Mouse (Mus musculus) adrenal gland, postnatal 10 days (tissue): ENCODE measurements around the gene Aspg. TPM values are rescaled to one million over a fixed set of nuclear protein-coding genes. Genes with fewer than 3 reads are reported as not detected.

Source experiments
- DNase-seq: peaks from one replicate; pipeline ENCODE4 v3.0.0; 2021; ENCODE audit warnings: mixed read lengths
- total RNA-seq, 2 experiments: library from RNA; stranded (reverse); gene quantifications; 2 replicates each; pipeline ENCODE4 v1.2.3; 2021

Gene Aspg
- total RNA-seq, 2 experiments from 2014 or later = 24.1 to 26.0 TPM

GRCm38 (mm10) chr12:112112686-112113396, 6.4 kb downstream of the Aspg start:
- DNase-seq = no peak

- DNase-seq = peak; percentile 95
These were observed 7.2 kb downstream of the Aspg start for GRCm38 (mm10) chr12:112113710-112114109.

DNA sequence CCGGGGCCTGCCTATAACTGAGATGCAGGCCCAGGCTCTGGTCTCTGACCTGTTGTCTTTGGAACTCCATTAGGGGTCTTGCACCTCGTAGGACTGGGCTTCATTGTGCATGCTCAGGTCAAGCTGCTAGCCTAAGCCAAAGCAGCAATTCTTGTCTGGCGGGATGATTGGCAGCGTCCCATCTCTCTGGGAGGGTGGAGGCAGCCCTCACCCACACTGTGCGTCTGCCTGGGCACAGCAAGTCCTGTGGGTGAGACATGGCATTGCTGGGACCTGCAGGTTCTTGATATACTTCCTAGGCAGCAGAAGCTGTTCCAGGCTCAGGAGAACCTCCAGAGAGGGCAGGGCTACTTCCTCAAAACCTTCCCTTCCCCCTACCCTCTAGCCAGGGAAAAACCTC, 10.5 kb downstream of the Aspg start:
- no peak for DNase-seq

GRCm38 (mm10) chr12:112117649-112118048, 11.2 kb downstream of the Aspg start:
- DNase-seq = no peak

DNA sequence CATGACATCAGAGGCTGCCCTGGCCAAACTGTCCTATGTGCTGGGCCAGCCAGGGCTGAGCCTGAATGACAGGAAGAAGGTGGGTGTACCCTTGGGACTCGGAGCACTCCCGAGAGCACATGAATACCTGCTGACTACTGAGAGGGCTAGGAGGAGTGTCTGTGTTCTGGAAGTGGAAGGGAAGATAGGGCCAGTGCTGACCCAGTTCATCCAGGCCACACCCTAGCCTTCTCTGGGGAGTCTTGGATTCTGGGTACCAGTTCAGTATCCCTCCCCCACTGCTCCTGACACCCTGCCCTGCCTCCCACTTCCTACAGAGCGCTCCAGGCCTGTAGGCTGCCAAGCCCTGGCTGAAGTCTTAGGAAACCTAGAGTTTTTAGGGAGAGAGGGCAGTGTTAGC, 14.7 kb downstream of the Aspg start:
- peak; percentile 39 for DNase-seq

DNA sequence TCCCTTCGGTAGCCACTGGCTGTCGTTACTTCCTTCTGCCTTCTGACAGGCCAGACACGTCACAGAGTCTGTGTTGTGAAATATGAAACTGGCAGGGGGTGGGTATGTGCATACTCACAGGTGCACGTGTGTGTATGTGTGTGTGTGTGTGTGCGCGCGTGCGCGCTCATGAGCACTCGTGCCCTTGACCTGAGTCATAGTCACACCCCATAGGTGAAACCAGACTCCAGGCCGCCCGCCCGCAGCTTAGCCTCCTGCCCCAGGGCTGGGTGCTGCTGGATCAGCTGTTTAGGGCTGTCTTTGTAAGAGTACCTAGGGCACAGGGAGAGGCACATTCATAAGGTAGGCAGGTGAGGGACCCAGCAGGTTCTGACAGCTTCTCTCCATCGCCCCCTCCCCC, 19.4 kb downstream of the Aspg start:
- no peak for DNase-seq

DNA sequence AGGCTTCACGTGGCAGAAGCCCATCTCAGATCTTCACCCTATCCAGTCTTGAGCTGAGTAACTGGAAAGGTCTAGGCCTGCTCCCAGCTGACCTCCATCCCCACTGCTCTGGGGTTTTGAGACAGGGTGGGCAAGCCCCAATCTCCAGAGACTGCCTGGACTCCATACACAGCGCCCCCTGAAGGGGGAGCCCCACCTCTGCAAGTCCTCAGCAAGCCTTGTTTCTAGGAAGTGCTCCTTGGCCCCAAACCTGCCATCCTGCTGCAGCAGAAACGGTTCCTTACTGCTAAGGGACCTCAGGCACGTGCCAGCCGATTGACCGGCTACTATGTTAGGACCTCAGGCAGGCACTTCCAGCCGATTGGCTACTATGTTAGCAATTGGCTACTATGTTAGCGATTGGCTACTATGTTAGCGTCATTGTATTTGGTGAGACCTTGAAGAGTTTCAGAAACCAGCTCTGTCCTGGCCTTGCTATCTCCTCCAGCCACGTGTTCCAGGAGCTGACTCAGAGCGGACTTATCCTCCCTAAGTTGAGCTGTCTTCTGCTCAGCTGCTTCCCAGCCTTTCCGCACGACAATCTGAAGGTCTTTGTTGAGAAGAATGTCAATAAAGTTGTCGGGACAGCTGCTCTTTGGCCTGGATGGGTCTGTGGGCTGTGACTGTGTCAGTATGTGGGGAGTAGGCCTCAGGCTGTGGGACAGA, 20.6 kb downstream of the Aspg start:
- no peak for DNase-seq

DNA sequence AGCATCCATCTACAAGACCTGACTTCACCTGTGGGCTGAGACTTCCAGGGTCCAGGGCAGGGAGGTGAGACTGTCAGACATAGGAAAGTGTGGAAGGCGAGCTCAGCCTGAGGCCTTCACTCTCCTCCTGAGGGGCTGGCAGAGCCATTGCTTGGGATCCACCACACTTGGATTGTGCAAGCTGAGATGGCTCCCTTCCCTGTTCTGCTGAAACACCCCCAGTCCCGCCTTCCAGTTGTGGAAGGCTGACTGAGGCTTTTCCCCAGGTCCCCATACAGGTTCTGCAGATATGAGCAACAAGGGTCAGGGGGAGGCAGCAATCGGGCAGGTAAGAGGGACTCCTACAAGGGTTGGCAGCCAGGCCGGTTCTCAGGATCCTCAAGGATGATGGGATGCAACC, 22.0 kb downstream of the Aspg start:
- DNase-seq = peak; percentile 63

DNA sequence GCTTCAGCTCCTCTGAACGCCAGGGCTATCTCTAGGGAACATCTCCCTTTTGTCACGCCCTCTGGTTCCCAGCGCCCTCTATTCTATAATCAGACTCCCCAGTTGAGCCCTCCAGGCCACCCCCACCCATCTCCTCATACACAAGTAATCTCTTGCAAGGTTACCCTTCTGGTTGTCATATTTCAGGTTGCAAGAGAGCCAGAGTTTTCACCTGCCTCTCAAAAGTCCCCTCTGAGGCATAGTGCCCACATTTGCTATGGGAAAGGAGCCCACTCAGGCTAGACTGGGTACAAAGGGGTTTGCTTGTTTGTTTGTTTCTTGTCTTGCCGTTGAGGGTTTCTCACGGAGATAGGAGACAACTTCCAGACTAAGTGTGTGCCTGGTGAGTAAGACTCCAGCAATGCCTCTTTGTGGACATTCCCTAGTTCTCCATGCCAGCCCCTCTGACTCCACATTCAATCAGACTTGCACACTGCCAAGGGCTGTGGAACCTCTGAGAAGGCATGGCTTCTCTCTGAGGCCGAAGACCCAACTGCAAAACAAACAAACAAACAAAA, 22.9 kb downstream of the Aspg start:
- DNase-seq = no peak

- peak; percentile 83 for DNase-seq
These were observed 23.8 kb downstream of the Aspg start for GRCm38 (mm10) chr12:112130161-112130860.

- DNase-seq = no peak
These were observed 24.5 kb downstream of the Aspg start for GRCm38 (mm10) chr12:112130957-112131356.

DNA sequence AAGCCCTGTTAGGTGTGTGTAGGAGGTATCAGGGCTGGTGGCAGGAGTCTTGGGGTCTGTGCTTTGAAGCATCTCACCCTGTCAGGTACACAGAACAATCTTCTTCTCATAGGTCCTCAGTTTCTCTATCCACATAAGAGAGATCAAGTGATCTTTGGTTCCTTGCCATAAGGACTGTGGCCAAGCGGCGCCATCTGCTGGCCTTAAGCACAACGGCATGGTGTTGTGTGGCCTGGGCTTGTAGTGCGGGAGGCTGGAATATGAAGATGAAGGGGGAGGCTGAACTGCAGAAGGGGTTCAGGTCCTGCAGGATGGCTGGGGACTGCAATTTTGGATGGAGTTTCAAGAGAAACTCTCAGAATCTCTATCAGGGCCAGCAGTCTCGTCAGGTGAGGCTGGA, 33.8 kb downstream of the Aspg start:
- DNase-seq = peak; percentile 73

GRCm38 (mm10) chr12:112140745-112141144, 34.3 kb downstream of the Aspg start:
- no peak for DNase-seq

- DNase-seq = peak; percentile 86
These were observed 34.8 kb downstream of the Aspg start for GRCm38 (mm10) chr12:112141300-112141699.

- DNase-seq = no peak
These were observed 36.8 kb downstream of the Aspg start for GRCm38 (mm10) chr12:112143116-112143832.

DNA sequence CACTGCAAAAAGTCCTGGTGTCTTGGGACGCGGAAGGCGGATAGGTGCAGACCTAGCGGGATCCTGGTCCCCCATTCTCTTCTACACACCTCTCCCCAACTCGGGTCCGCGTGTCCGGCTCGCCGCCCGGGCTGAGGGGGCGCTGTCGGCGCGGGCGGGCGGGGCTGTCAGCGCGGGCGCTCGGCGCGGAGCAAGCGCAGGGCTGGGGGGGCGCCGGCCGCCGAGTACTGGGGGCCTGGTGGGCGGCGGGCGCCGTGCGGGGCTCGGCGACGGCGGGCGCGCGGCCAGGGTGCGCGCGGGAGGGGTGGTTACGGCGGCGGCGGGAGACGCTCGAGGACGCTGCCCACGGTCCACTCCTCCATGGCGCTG, 37.3 kb downstream of the Aspg start:
- no peak for DNase-seq

GRCm38 (mm10) chr12:112144377-112145115, 38.1 kb downstream of the Aspg start:
- no peak for DNase-seq

DNA sequence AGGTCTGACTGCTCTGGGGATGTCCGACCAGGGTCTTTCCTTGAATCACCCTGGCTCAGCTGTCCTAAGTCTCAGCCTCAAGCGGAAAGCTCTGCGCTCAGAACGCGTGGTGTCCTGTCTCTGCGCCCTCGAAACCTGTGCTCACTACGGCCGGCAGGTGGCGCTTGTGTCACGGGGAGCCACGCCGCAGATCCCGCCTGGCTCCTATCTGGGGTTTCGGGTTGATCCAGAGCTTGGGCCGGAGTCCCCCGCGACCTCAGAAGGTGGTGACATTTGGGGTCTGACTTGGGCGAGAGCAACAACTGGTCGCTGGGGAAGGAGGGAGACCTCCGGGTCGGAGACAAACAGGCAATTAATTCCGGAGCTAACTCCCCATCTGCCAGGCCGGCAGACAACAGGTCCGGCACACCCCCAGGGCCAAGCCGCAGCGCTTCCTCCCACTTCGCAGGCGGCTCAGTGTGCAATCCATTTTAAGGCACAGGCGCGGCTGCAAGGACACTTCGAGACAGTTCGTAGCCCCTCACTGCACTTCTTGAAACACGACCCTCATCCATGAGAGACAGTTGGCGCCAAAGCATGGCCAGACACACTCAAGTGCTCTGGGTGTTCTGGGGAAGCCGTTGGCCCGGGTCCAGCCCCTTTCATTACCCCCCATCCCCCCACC, 38.9 kb downstream of the Aspg start:
- DNase-seq = peak; percentile 93

DNA sequence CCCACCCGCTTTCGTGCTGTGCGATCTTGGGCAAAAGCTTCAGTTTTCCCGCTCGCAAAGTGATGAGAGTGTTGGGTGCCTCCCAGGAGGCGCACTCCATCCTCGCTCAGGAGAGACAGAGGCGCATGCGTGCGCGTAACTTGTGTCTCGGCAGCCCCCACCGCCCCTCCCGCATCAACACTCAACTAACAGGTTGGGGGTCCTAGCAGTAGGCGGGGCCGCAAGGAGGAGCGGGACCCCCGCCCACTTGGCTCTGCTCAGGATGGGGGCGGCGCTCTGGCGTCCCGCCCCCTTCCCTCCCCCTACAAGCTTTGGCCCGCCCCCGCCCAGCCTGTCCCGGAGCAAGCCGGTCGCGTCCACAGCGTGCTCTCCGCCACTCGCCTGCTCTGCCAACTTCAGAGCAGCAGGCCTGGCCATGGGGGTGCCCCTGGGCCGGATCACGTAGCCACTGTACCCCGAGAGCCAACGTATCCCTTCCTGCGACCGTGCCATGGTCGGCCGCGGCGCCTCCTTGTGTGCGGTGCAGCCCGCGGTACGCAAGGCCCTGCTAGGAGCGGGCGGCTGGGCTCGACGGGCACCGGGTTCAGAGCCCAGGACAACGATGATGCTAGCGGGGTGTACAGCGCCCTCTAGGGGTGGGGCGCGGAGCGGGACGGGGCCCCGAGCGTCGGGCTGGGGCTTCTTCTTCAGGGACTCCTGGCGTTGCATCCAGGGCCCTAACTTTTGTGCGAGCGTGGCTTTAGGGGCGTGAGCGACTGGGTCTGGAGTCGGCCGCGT, 39.6 kb downstream of the Aspg start, which contains the start of gene Kif26a:
Gene Kif26a (plus strand): TSS at position 334 of the 777 bp plus-strand sequence.
- peak; percentile 73 for DNase-seq

- no peak for DNase-seq
These were observed 40.9 kb downstream of the Aspg start for GRCm38 (mm10) chr12:112147365-112147764.
